Mouse (Mus musculus): ENCODE measurements around the gene Vamp8.

The Vamp8 gene

GRCm38 (mm10) chr6:72389941-72390771 is at the start of gene Vamp8:
TSS of gene Vamp8 (minus strand) at chr6:72390703.
- peak; percentile 69 for DNase-seq (ENCODE audit: low spot score)

- DNase-seq (ENCODE audit: low spot score): peak; percentile 90
These were observed 49.1 kb upstream of the Vamp8 start, which contains the start of gene Mat2a for GRCm38 (mm10) chr6:72439355-72440185. TSS of gene Mat2a (minus strand) at chr6:72439558.

GRCm38 (mm10) chr6:72438862-72439354 is 48.4 kb upstream of the Vamp8 start:
- peak; percentile 80 for DNase-seq (ENCODE audit: low spot score)

GRCm38 (mm10) chr6:72438226-72438625 is 47.7 kb upstream of the Vamp8 start:
- DNase-seq (ENCODE audit: low spot score): no peak

- DNase-seq (ENCODE audit: low spot score): no peak
These were observed 41.6 kb upstream of the Vamp8 start for GRCm38 (mm10) chr6:72432153-72432552.

GRCm38 (mm10) chr6:72430989-72431921 is 40.8 kb upstream of the Vamp8 start:
- DNase-seq (ENCODE audit: low spot score): no peak

GRCm38 (mm10) chr6:72429061-72429842 is 38.7 kb upstream of the Vamp8 start:
- DNase-seq (ENCODE audit: low spot score): no peak

- peak; percentile 58 for DNase-seq (ENCODE audit: low spot score)
These were observed 37.5 kb upstream of the Vamp8 start for GRCm38 (mm10) chr6:72428036-72428435.

GRCm38 (mm10) chr6:72425646-72426045 is 35.1 kb upstream of the Vamp8 start:
- DNase-seq (ENCODE audit: low spot score): no peak

GRCm38 (mm10) chr6:72420901-72421300 is 30.4 kb upstream of the Vamp8 start:
- DNase-seq (ENCODE audit: low spot score): no peak

GRCm38 (mm10) chr6:72419806-72420205 is 29.3 kb upstream of the Vamp8 start:
- DNase-seq (ENCODE audit: low spot score): no peak

GRCm38 (mm10) chr6:72418279-72418678 is 27.8 kb upstream of the Vamp8 start:
- no peak for DNase-seq (ENCODE audit: low spot score)

GRCm38 (mm10) chr6:72415964-72416772 is 25.7 kb upstream of the Vamp8 start:
- no peak for DNase-seq (ENCODE audit: low spot score)

GRCm38 (mm10) chr6:72415181-72415580 is 24.7 kb upstream of the Vamp8 start:
- no peak for DNase-seq (ENCODE audit: low spot score)

- DNase-seq (ENCODE audit: low spot score): peak; percentile 87
These were observed 23.7 kb upstream of the Vamp8 start, which contains the start of gene Ggcx for GRCm38 (mm10) chr6:72414076-72414756. TSS of gene Ggcx (plus strand) at chr6:72414308.

- DNase-seq (ENCODE audit: low spot score): no peak
These were observed 20.0 kb upstream of the Vamp8 start for GRCm38 (mm10) chr6:72410518-72410917.

- no peak for DNase-seq (ENCODE audit: low spot score)
These were observed 19.5 kb upstream of the Vamp8 start for GRCm38 (mm10) chr6:72410003-72410402.

GRCm38 (mm10) chr6:72409567-72409966 is 19.1 kb upstream of the Vamp8 start:
- DNase-seq (ENCODE audit: low spot score): peak; percentile 54

- peak; percentile 87 for DNase-seq (ENCODE audit: low spot score)
These were observed 16.6 kb upstream of the Vamp8 start for GRCm38 (mm10) chr6:72407119-72407518.

Measured in spleen, adult 12 weeks (tissue).